1 mouse cellular context compared by ENCODE assay signal in the genomic region with DNA sequence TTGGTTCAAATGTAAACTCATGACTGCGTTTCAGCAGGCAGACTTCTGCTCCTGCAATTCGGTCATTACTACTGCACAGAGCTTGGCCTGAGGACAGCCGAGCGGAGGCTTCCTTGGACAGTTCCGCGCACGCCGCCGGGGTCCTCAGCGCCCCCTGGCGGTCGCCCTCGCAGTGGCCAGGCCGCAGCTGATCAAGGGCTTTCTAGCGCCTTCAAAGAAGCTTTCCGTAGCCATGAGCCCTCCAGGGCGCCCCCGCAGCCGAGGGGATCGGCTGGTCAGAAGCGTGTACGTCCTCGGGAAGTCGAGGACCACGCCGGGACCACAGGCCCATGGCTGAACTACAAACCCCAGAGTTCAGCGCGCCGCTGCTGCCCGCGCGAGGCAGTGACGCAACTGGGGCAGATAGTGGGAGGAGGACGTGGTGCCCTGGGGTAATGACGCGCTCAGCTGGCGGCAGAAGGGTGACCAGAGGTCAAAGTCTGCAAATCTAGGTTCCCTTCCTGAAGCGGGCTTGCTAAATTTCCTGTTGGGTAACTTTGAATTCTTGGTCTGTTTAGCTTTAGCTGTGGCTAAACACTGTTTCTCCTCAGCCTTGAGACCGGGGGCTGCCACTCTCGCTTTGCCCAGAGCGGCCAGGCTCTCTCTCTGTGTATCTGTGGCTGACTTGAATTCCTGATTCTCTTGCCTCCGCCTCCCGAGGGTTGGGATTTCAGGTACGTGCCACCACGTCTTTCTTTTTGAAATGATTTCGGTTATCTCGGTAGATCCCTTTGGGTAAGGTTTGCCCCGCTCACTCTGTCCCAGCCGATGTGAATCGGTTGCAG.
A peak's percentile ranks its signal among the peaks of the same experiment; 100 is the strongest.
TF ChIP-seq lines count a peak whose summit lies in the region.

No protein-coding gene starts in this region.

TF ChIP-seq in C2C12, 6 proteins besides CTCF, POLR2A, EP300 and RAD21:
- TF ChIP-seq MYOD1 (IDR thresholded peaks at IDR 0.05; ENCODE audit: control insufficient read depth, insufficient read length, low read depth) = peak; percentile 10
- TF ChIP-seq MYOG (IDR thresholded peaks at IDR 0.05; ENCODE audit: control insufficient read depth, extremely low read depth, insufficient read length) = no peak
- peak; percentile 68 for TF ChIP-seq CEBPB (IDR thresholded peaks at IDR 0.05; ENCODE audit: low read depth)
- TF ChIP-seq MAX (IDR thresholded peaks at IDR 0.05) = peak; percentile 80
